Mouse (Mus musculus): ENCODE results near the gene Map3k20. TPM values are rescaled to one million over a fixed set of nuclear protein-coding genes. Genes with fewer than 3 reads are reported as not detected.

The Map3k20 gene
- polyA plus RNA-seq, 1 experiment from 2014 or later: 3.8 TPM

DNA sequence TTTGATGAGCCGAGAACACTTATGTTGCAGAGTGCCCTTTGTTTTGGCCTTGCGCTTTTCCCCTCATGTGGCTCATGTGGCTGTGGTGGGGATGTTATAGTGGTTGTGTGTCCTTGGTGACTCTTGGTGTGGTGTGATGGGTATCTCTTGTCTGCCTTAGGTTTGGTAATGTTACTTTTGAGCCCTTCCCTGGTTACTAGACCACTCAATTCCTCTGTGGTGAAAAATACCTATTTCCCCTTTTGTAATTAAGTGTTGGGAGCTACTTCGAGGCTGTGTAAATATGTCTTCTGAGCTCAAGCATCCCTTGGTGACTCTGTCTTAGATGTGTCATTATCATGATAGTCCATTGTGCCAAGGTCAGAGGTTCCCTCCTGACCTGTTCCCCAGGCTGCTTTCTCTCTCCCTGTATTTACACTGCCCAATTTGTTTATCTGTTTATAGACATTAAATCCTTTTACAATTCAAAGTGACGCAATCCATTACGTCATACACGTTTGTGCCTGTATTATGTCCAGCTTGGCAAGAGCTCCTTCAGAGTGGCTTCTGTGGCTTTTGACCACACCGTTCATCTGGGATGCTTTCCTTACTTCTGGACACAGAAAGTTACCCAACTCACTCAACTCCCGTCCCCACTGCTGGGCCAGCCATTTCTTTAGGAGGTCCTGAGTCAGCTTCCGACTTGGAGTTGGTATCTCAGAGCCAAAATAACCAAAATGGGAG is 15.9 kb downstream of the Map3k20 start:
- H3K9me3 ChIP-seq (replicated peaks): no peaks in the 10 kb centered on the region
- H3K27ac ChIP-seq (replicated peaks): no peak overlapping the region
- no peaks in the 10 kb centered on the region for H3K27me3 ChIP-seq (replicated peaks)
- H3K9ac ChIP-seq (replicated peaks): no peak overlapping the region
- no peaks in the 10 kb centered on the region for H3K36me3 ChIP-seq
- H3K4me1 ChIP-seq: no peaks in the 10 kb centered on the region
- no peak overlapping the region for H3K4me2 ChIP-seq
- H3K4me3 ChIP-seq (replicated peaks): no peak overlapping the region
- ATAC-seq (ENCODE audit: low FRiP score): no peak
- WGBS: 91% methylated on average over 9 of the region's 9 CpGs

DNA sequence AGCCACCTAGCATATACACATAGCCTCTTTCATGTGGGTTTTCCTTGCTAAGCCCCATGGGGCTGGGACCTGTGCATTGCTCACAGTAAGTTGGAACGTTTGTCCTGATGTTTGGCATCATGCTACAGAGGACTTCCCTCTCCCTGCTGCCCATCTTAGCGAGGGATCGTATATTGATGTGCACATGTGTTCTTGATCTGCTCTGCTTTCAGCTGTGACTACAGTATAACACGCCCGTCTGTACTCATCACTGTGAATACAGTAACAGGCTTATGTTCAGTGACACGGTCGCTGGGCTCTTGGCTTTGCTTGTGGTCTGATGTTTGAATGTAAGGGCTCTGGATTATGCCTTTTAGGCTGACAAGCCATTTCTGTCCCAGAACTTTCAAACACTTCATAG is 20.3 kb downstream of the Map3k20 start:
- Histone ChIP-seq H3K4me3 (replicated peaks) (no peak overlapping the region), H3K9me3 (replicated peaks) (no peaks in the 10 kb centered on the region), H3K9ac (replicated peaks) (no peak overlapping the region), H3K36me3 (no peaks in the 10 kb centered on the region), H3K4me2 (no peak overlapping the region), H3K4me1 (no peaks in the 10 kb centered on the region), H3K27ac (replicated peaks) (no peak overlapping the region), H3K27me3 (replicated peaks) (no peaks in the 10 kb centered on the region)
- 94% methylated on average over 7 of the region's 7 CpGs for WGBS
- no peak for ATAC-seq (ENCODE audit: low FRiP score)

DNA sequence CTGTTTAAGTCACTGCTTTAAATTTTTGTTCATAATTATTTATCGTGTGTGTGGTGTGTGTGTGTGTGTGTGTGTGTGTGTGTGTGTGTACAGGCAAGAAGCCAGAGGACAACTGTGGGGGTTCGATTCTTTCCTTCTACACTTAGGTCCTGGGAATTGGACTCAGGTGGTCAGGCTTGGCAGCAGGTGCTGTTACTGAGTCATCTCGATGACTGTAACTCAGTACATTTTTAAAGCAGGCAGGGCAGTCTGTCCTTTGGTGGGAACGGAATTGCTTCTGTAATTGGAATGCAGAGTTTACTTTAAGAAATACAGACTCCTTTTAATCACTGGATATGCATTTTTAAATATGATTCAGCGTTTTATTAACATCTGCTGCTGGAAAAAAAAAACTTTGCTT is 22.9 kb downstream of the Map3k20 start:
- WGBS: 85% methylated on average over 5 of the region's 5 CpGs
- no peak for ATAC-seq (ENCODE audit: low FRiP score)

DNA sequence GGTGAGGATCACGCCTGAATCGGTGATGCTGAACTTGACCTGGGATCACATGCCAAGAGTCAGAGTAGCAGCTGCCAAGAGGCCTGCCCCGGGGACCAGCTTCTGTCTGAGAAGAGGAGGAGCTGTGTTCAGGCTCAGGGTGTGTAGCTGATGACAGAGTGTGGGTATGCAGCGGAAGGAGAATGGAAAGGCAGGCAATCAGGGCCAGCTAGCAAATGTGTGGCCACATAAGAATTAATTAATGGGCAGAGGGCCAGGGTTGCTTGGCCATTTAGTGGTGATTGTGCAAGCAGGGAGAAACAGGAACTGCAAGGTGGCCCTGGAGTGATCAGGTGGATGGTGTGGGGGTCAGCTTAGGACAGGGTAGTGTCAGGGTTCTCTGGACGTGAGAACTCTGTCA is 23.5 kb downstream of the Map3k20 start:
- no peak for ATAC-seq (ENCODE audit: low FRiP score)
- H3K27ac ChIP-seq (replicated peaks): no peak overlapping the region
- H3K36me3 ChIP-seq: no peaks in the 10 kb centered on the region
- no peak overlapping the region for H3K4me3 ChIP-seq (replicated peaks)
- H3K4me2 ChIP-seq: no peak overlapping the region
- no peak overlapping the region for H3K9ac ChIP-seq (replicated peaks)
- H3K27me3 ChIP-seq (replicated peaks): no peaks in the 10 kb centered on the region
- no peaks in the 10 kb centered on the region for H3K9me3 ChIP-seq (replicated peaks)
- no peaks in the 10 kb centered on the region for H3K4me1 ChIP-seq
- WGBS: 73% methylated on average over 5 of the region's 5 CpGs

More for the DNA sequence above, 22.9 kb downstream of the Map3k20 start:
- Histone ChIP-seq H3K36me3 (no peaks in the 10 kb centered on the region), H3K9me3 (replicated peaks) (no peaks in the 10 kb centered on the region), H3K4me2 (no peak overlapping the region), H3K9ac (replicated peaks) (no peak overlapping the region), H3K27me3 (replicated peaks) (no peaks in the 10 kb centered on the region), H3K4me1 (no peaks in the 10 kb centered on the region), H3K27ac (replicated peaks) (no peak overlapping the region), H3K4me3 (replicated peaks) (no peak overlapping the region)

DNA sequence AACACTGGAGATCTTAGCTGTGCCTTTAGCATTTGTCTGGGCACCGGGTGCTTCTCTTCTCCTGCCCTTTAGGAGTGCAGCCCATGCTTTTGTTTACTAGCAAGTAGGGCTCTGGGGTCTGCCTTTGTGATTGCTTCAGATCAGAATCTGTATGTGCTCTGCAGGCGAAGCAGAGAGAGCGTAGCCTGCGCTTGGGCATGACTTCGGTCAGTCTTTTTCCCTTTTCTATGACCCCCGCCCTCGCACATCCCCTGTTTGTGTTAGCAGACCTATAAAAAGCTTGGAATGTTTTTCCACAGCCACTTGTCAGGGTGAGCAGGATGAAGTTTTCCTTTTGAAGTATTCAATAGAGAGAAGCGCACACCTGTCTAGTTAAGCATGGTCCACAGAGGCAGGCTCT is 26.0 kb downstream of the Map3k20 start:
- 83% methylated on average over 8 of the region's 8 CpGs for WGBS
- Histone ChIP-seq H3K9me3 (replicated peaks) (no peaks in the 10 kb centered on the region), H3K4me2 (no peak overlapping the region), H3K9ac (replicated peaks) (no peak overlapping the region), H3K4me1 (no peaks in the 10 kb centered on the region), H3K27ac (replicated peaks) (no peak overlapping the region), H3K27me3 (replicated peaks) (no peaks in the 10 kb centered on the region), H3K4me3 (replicated peaks) (no peak overlapping the region), H3K36me3 (no peaks in the 10 kb centered on the region)
- no peak for ATAC-seq (ENCODE audit: low FRiP score)

DNA sequence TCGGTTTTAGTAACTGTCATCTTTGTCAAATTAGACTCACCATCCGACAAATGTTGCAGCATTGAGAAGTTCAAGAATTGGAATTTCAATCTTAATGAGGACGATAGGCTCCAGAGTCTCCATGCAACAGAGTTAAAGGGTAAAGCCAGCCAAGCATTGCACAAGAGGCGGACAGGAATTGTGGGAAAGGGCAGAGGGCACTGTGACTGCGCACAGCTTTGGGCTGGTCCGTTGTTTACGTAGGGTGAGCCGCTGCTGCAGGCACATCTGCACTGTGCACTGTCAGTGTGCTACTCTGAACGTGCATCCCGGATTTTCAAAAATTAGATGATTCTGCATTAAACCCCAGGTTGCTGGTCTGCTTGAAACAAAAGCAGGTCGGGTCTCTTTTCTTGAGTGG is 27.9 kb downstream of the Map3k20 start:
- H3K27ac ChIP-seq (replicated peaks): no peak overlapping the region
- H3K9me3 ChIP-seq (replicated peaks): no peaks in the 10 kb centered on the region
- no peaks in the 10 kb centered on the region for H3K36me3 ChIP-seq
- H3K4me1 ChIP-seq: no peaks in the 10 kb centered on the region
- no peak overlapping the region for H3K4me3 ChIP-seq (replicated peaks)
- no peak overlapping the region for H3K9ac ChIP-seq (replicated peaks)
- no peaks in the 10 kb centered on the region for H3K27me3 ChIP-seq (replicated peaks)
- H3K4me2 ChIP-seq: no peak overlapping the region
- ATAC-seq (ENCODE audit: low FRiP score): no peak
- WGBS: 89% methylated on average over 11 of the region's 11 CpGs

DNA sequence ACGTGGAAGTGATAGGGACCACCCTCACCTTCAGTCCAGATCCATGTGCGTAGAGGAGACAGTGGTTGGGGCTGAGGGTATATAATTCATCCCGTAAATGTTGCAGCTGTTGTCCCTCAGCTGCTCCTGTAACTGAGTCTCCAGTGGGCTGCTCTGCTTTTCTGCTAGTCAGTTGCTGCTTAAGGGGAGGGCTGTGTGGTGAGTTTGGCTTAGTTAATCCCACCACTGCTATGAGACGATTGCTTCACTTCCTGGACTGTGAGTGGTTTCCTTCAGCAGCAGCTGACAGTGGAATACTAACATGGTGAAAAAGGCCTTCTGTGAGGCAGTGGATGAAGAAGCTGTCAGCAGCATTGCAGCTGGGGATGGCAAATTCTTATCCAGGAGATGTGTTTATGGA is 33.0 kb downstream of the Map3k20 start:
- H3K4me1 ChIP-seq: 0 out of 2 replicates have a peak, but pooled peaks cover 3% of the 10 kb centered on the region
- no peaks in the 10 kb centered on the region for H3K9me3 ChIP-seq (replicated peaks)
- H3K27ac ChIP-seq (replicated peaks): no peak overlapping the region
- H3K27me3 ChIP-seq (replicated peaks): no peaks in the 10 kb centered on the region
- H3K4me3 ChIP-seq (replicated peaks): no peak overlapping the region
- ATAC-seq (ENCODE audit: low FRiP score): no peak
- no peak overlapping the region for H3K9ac ChIP-seq (replicated peaks)
- no peaks in the 10 kb centered on the region for H3K36me3 ChIP-seq
- H3K4me2 ChIP-seq: no peak overlapping the region
- 63% methylated on average over 4 of the region's 4 CpGs for WGBS

DNA sequence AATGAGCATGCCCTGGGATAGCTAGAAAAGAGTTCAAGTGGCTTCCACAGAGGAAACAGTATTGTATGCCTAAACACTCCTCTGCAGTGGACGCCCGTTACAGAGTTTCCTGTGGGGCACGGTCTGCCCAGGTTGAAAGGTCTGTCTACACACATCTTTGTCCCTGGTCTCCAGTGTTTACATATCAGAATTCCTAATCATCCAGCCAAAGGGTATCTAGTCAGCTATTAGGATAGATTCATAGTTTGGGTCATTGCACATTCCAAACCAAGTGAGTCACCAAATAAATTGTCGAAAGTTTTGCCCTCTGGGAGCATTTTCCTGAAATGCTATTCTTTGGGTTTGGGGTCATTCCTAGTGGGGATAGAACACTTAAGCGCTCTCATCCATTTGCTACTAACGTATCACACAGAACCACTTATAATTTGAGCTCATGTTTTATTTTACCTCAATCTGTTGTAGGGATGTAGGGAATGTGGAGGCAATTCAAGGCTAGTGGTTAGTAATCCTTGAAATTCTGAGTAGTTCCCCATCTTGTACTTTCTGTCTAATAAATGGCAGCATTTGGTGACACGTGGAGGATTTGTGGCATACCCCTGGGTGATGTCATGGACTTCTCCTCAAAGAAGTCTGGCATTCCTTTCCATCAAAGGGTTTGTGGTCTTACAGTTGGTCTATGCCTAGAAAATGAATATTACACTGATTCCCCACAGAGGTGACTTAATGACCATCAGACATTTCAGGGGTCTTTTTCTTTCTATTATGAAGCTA is 33.8 kb downstream of the Map3k20 start:
- H3K9ac ChIP-seq (replicated peaks): no peak overlapping the region
- WGBS: 88% methylated on average over 7 of the region's 7 CpGs
- H3K4me3 ChIP-seq (replicated peaks): no peak overlapping the region
- no peak overlapping the region for H3K4me2 ChIP-seq
- H3K36me3 ChIP-seq: no peaks in the 10 kb centered on the region
- H3K4me1 ChIP-seq: 0 out of 2 replicates have a peak, but pooled peaks cover 5% of the 10 kb centered on the region
- no peaks in the 10 kb centered on the region for H3K27me3 ChIP-seq (replicated peaks)
- H3K9me3 ChIP-seq (replicated peaks): no peaks in the 10 kb centered on the region
- no peak overlapping the region for H3K27ac ChIP-seq (replicated peaks)
- ATAC-seq (ENCODE audit: low FRiP score): no peak

DNA sequence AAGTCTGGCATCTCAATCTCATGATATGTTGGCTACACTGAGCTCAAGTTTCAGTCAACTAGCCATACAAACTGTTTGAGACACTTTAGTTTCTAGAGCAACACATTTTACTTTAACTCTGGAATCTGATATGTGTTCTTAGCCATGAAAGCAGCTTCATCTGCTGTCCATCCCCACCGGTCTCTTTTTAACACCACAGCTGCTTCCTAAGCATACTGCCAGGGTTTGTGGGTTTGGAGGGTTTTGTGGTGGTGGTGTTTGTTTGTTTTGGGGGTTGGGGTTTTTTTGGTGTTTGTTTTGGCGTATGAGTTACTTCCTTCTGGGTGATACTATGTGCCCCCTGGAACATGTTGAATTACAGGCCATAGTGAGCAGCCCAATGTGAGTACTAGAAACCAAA is 35.2 kb downstream of the Map3k20 start:
- ATAC-seq (ENCODE audit: low FRiP score): no peak
- Histone ChIP-seq H3K4me1 (peaks cover 7% of the 10 kb centered on the region; the same call in 1 of the 2 replicates), H3K27me3 (replicated peaks) (no peaks in the 10 kb centered on the region), H3K4me2 (no peak overlapping the region), H3K36me3 (no peaks in the 10 kb centered on the region), H3K9me3 (replicated peaks) (no peaks in the 10 kb centered on the region), H3K9ac (replicated peaks) (no peak overlapping the region), H3K4me3 (replicated peaks) (no peak overlapping the region), H3K27ac (replicated peaks) (no peak overlapping the region)
- 84% methylated on average over 2 of the region's 2 CpGs for WGBS

DNA sequence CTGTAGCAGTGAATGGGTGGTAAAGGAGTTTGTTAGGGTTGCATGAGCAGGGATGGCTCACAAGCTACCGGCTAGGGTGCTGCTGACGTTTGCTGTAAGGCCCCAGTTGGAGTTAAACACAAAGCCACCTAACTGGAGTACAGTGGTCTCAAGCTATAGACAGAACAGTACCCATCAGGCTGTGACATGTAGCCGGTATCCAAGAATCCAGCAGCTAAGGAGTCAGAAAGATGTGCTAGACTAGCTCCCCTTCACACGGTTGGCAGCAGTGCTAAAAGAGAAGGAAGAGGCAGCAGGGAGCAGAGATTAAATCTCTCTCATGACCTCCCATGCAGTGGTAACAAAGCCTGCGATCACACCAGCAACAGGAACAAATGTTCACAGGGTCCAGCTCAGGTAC is 36.2 kb downstream of the Map3k20 start:
- Histone ChIP-seq H3K4me3 (replicated peaks) (no peak overlapping the region), H3K9me3 (replicated peaks) (no peaks in the 10 kb centered on the region), H3K27me3 (replicated peaks) (no peaks in the 10 kb centered on the region), H3K27ac (replicated peaks) (no peak overlapping the region), H3K4me2 (no peak overlapping the region), H3K4me1 (peaks cover 16% of the 10 kb centered on the region), H3K9ac (replicated peaks) (no peak overlapping the region), H3K36me3 (no peaks in the 10 kb centered on the region)
- 64% methylated on average over 5 of the region's 5 CpGs for WGBS
- ATAC-seq (ENCODE audit: low FRiP score): no peak

DNA sequence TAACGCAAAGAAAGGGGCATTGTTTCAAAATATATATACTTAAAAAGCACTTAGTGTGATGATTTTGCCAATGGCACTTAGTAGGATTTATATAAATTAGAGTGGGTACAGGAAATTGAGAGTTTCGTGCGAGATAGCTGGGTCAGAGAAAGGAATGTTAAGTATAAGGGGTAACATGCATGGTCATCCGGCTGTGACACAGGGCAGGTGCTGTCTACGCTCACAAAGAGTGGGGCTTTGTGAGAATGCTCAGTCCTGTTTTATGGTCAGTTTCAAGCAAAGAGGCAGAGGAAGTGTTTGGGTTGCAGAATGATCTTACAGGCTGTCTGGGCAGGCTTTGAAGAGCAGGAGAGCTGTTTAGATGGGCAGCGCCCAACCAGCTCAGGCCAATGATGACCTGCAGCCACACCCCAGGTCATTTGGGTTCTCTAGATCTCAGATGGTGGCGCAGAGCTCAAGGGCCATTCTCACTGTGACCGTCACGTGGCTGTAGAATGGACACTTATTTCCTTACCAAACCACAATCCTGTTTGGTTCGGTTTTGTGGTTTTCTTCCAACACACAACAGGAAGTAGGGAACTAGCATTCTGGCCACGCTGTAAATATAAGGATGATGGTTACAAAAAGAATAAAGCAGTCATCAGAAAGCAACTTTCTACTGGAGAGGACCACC is 37.4 kb downstream of the Map3k20 start:
- H3K36me3 ChIP-seq: no peaks in the 10 kb centered on the region
- 60% methylated on average over 11 of the region's 11 CpGs for WGBS
- ATAC-seq (ENCODE audit: low FRiP score): no peak
- H3K27me3 ChIP-seq (replicated peaks): no peaks in the 10 kb centered on the region
- no peak overlapping the region for H3K27ac ChIP-seq (replicated peaks)
- peaks cover 21% of the 10 kb centered on the region for H3K4me1 ChIP-seq
- no peak overlapping the region for H3K4me3 ChIP-seq (replicated peaks)
- H3K9me3 ChIP-seq (replicated peaks): no peaks in the 10 kb centered on the region
- H3K9ac ChIP-seq (replicated peaks): no peak overlapping the region
- H3K4me2 ChIP-seq: no peak overlapping the region

DNA sequence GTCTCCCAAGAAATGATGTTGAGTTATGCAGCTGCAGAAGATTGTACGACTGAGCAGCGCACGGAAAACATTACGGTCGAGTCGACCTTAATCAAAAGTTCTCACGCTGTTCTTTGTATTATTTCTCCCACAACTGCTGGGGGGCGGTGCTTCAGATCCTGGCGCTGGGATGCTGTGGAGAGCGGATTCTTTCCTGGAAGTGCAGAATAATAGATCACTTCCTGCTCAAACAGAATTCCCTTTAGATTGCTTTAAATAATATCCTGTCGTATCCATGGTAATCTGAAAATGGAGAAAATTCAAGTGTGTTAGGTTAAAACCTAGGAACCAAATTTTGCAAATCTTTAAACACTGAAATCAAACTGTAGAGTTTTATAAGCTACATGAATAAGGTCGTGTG is 39.0 kb downstream of the Map3k20 start:
- H3K27ac ChIP-seq (replicated peaks): no peak overlapping the region
- ATAC-seq (ENCODE audit: low FRiP score): no peak
- no peaks in the 10 kb centered on the region for H3K9me3 ChIP-seq (replicated peaks)
- H3K4me2 ChIP-seq: no peak overlapping the region
- H3K4me1 ChIP-seq: peaks cover 21% of the 10 kb centered on the region
- no peak overlapping the region for H3K4me3 ChIP-seq (replicated peaks)
- H3K36me3 ChIP-seq: no peaks in the 10 kb centered on the region
- H3K9ac ChIP-seq (replicated peaks): no peak overlapping the region
- H3K27me3 ChIP-seq (replicated peaks): no peaks in the 10 kb centered on the region
- 53% methylated on average over 12 of the region's 12 CpGs for WGBS

All from neural tube, embryonic 15.5 days (tissue).